Comparison of ENCODE assay signal across 8 mouse cellular contexts in the genomic region with DNA sequence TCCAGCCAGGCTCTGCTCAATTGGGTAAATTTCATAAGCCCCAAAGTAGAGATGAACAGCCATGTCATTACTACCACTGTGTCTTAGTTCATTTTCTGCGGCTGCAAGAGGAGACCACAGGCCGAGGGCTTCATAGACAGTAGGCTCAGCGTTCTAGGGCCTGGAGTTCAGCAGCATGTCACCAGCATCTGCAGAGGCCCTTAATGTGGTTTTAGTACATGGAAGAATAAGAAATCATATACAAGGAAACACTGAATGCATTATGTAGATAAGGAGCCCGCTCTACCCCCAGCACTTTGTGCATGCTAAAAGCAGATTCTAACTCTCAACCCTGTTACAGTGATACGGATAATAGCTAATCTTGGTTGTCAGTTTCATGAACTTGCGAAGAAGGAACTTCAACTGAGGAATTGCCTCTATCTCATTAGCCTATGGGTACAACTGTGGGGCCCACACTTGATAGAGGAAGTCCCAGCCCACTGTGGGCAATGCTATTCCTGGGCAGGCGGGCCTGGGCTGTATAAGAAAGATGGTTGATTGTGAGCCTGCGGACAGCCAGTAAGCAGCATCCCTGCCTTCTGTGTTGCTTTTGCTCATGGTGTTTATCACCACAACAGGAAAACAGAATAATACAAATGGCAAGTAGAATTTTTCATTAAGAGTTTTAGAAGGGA.
DNase-seq lines count a peak whose midpoint lies in the region; ATAC-seq and TF ChIP-seq lines count a peak whose summit lies in the region.

No protein-coding gene starts in this region.

- H3K4me2 ChIP-seq in hindbrain, embryonic 15.5 days, result no peak overlapping the region

- peaks cover 1 to 2% of the 10 kb centered on the region in 2 experiments; a peak in 2 of 4 replicates for H3K4me1 ChIP-seq in ES-E14 (ENCODE audit: control insufficient read depth in 2 of 2, insufficient read depth in 2 of 2, low read length in 2 of 2, poor library complexity in 1 of 2)
- peaks cover 37% of the 10 kb centered on the region for H3K4me1 ChIP-seq in hindbrain, embryonic 15.5 days (replicated peaks)

- no peaks in the 10 kb centered on the region for H3K9me3 ChIP-seq in ES-E14 (ENCODE audit: control insufficient read depth, insufficient read depth, low read depth, low read length)
- no peaks in the 10 kb centered on the region for H3K9me3 ChIP-seq in hindbrain, embryonic 15.5 days

- H3K9ac ChIP-seq in ES-E14 (ENCODE audit: insufficient read depth, low read depth, low read length, poor library complexity, severe bottlenecking), result peak overlapping the region; percentile 39; the same call in 1 of the 2 replicates
- H3K9ac ChIP-seq in hindbrain, embryonic 15.5 days, result no peak overlapping the region

- no peak for DNase-seq in ES-E14 (ENCODE audit: low read depth, low spot score)
- DNase-seq in c-Kit-positive CD71-positive TER-119-negative erythroid progenitor cells, embryonic 14.5 days (ENCODE audit: low read depth), result peak; percentile 9
- DNase-seq in urinary bladder, postnatal 36 days (ENCODE audit: low spot score in 2 of 2), result no peak
- DNase-seq in urinary bladder, adult 18-20 months (ENCODE audit: low spot score in 2 of 2), result no peak
- DNase-seq in lung, postnatal 36 days, result no peak
- DNase-seq in lung, postnatal 25 days (ENCODE audit: low spot score), result no peak

- no peak overlapping the region for H3K27ac ChIP-seq in ES-E14 (ENCODE audit: insufficient read depth, low read depth, low read length, poor library complexity, severe bottlenecking)
- peak overlapping the region; percentile 59 for H3K27ac ChIP-seq in hindbrain, embryonic 15.5 days (replicated peaks)

- in situ Hi-C loops in ES-E14 (cut with MboI; ENCODE audit: low sequenced_read_pairs in 2 of 2, unreplicated experiment in 2 of 2), result no loop called here

- H3K36me3 ChIP-seq in ES-E14 (ENCODE audit: control insufficient read depth, insufficient read depth, low read length, poor library complexity, severe bottlenecking), result no peaks in the 10 kb centered on the region
- no peaks in the 10 kb centered on the region for H3K36me3 ChIP-seq in hindbrain, embryonic 15.5 days

- H3K4me3 ChIP-seq in ES-E14 (ENCODE audit: insufficient read depth in 1 of 2, low read depth in 1 of 2, low read length in 2 of 2, poor library complexity in 1 of 2, severe bottlenecking in 1 of 2), result peak overlapping the region in 1 of 2 experiments; percentile 44; a peak in 1 of 4 replicates
- no peak overlapping the region for H3K4me3 ChIP-seq in hindbrain, embryonic 15.5 days

- ATAC-seq in hindbrain, embryonic 15.5 days (ENCODE audit: low FRiP score, low read depth), result peak; percentile 20; the same call in 1 of the 2 replicates
- peak; percentile 90 for ATAC-seq in megakaryocyte progenitor cell, adult 5-6 weeks (replicated peaks; ENCODE audit: poor library complexity)

- H3K27me3 ChIP-seq in hindbrain, embryonic 15.5 days, result no peaks in the 10 kb centered on the region

- WGBS in hindbrain, embryonic 15.5 days, result 68% methylated on average over 8 of the region's 8 CpGs

TF ChIP-seq in ES-E14, 5 proteins besides CTCF, POLR2A, EP300 and RAD21:
- TF ChIP-seq HCFC1 (IDR thresholded peaks at IDR 0.05; ENCODE audit: borderline replicate concordance, insufficient read depth, low read length), result no peak
